Mouse (Mus musculus): ENCODE data around the gene Trappc5.

GRCm38 (mm10) chr8:3679236-3679635 lies 3.1 kb downstream of the Trappc5 start:
- no peak for TF ChIP-seq TAL1 (conservative IDR thresholded peaks at IDR 0.05; ENCODE audit: low read depth, low read length)
- no peak for TF ChIP-seq CTCF (IDR thresholded peaks at IDR 0.05; ENCODE audit: low read depth, low read length)
- no peak for TF ChIP-seq POLR2AphosphoS5 (IDR thresholded peaks at IDR 0.05; ENCODE audit: insufficient replicate concordance, low read depth, low read length)

Measured in G1E (cell line).